Mouse (Mus musculus): ENCODE results near the gene Klhl41.
"Not testable (repeated sequence)": the region's sequence is repeated elsewhere in the genome, so short reads cannot be mapped to it uniquely, and the experiment has no call there.

Gene Klhl41

GRCm38 (mm10) chr2:69669853-69670252 is at the start of gene Klhl41:
Gene Klhl41, plus strand, starts transcription at chr2:69670120.
- DNase-seq (ENCODE audit: low spot score in 2 of 2) = no peak

GRCm38 (mm10) chr2:69629215-69629614 is 40.7 kb upstream of the Klhl41 start:
- no peak for DNase-seq (ENCODE audit: low spot score in 2 of 2)

- DNase-seq (ENCODE audit: low spot score in 2 of 2) = no peak
Observed at GRCm38 (mm10) chr2:69629914-69630313, 40.0 kb upstream of the Klhl41 start.

DNA sequence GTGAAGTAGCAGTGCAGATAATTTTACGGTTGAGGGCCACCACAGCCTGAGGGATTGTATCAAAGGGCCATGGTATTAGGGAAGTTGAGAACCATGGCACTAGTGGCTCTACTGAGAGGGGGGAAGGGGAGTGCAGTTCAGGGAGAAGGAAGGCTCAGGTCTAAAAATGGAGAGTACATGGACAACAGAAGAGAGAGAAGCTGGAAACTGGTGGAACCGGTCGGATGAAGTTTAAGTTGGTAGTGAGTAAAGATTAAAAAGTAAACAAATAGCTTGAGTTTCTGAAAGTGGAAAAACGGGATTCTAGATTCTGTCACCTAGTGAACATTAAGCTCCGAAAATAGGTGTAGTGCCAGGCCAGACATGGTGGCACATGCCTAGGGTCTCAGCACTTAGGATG is 39.1 kb upstream of the Klhl41 start:
- DNase-seq (ENCODE audit: low spot score in 2 of 2) = no peak

DNA sequence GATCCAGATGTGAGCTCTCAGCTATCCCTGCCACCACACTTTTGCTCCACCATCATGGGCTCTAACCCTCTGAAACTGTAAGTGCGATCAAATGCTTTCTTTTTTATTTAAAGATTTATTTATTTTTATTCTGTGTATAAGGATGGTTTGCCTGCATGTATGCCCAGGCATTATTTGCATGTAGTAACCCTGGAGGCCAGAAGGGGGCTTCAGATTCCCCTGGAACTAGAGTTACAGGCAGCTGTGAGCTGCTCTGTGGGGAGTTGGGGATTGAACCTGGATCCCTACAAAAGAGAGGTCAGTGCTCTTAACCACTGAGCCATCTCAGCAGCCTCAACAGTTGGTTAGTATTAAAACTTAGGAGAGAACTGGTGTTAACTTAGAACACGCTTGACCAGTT is 38.5 kb upstream of the Klhl41 start:
- no peak for DNase-seq (ENCODE audit: low spot score in 2 of 2)

- DNase-seq (ENCODE audit: low spot score in 2 of 2) = no peak
Observed at GRCm38 (mm10) chr2:69635064-69635701, 34.7 kb upstream of the Klhl41 start.

DNA sequence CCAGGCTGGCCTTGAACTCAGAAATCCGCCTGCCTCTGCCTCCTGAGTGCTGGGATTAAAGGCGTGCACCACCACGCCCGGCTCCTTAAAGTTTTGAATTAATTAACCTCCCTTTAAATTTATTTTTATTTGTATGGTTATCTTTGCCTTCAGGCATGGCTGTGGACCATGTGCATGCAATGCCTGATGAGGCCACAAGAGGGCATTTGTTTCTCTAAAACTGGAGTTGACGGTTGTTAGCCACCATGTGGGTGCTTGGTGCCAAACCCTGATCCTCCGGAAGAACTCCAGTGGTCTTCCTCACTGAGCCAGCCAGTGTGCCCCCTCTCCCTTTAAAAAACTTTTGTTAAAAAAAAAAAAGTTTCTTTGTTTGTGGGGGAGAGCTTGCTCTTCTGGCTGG is 34.1 kb upstream of the Klhl41 start:
- DNase-seq (ENCODE audit: low spot score in 2 of 2) = peak in 1 of 2 experiments; percentile 67

DNA sequence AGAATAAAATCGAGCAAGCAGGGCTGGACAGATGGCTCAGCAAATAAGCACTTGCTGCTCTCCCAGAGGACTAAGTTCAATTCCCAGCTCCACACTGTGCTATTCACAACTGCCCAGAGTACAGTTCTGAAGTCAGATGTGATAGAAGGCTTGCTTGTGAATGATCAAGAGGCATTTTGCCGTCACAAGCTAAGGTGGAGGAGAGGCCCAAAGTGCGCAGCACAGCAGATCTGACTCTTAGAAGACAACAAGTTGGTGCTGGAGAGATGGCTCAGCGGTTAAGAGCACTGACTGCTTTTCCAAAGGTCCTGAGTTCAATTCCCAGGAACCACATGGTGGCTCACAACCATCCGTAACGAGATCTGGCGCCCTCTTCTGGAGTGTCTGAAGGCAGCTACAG is 31.9 kb upstream of the Klhl41 start:
- DNase-seq (ENCODE audit: low spot score in 2 of 2) = not testable (repeated sequence)

GRCm38 (mm10) chr2:69640100-69640499 is 29.8 kb upstream of the Klhl41 start:
- DNase-seq (ENCODE audit: low spot score in 2 of 2) = no peak

GRCm38 (mm10) chr2:69644968-69645617 is 24.8 kb upstream of the Klhl41 start:
- no peak for DNase-seq (ENCODE audit: low spot score in 2 of 2)

DNA sequence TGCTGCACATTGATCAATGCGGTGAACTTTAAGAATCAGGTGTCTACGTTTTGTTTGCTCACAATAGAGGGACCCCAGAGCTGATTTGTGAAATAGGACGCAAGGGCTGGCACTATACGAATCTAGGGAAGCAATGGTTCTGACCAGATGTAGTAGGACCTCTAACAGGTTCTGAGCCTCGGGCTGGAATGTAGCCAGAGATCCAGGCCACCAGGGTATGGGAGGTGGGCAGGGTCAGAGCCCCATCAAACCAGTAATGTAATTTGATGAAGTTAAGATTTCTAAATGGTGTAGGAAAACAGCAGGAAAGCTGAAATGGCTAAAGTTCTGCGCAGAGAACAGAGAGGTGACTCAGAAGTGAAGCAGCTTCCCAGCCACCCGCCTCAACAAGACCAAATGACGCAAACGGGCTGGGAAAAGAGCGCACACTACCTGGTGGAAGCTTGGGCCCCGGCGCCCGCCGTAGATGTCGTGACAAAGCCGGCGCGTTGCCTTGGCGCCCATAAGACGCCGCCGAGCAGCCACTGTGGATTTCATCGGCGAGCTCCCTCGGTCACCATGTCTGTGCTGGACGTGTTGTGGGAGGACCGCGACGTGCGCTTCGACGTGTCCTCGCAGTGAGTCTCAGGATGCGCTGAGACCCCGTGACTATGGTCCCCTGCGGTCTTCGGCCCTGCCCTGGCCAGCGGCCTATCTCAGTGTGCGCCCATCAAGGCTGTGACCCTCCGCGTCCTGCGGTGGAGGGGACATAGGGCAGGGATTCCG is 23.0 kb upstream of the Klhl41 start, which contains the start of gene Bbs5:
Gene Bbs5, plus strand, starts transcription at position 446 of the 765 bp plus-strand sequence.
- DNase-seq (ENCODE audit: low spot score in 2 of 2) = peak; percentile 85 to 90

DNA sequence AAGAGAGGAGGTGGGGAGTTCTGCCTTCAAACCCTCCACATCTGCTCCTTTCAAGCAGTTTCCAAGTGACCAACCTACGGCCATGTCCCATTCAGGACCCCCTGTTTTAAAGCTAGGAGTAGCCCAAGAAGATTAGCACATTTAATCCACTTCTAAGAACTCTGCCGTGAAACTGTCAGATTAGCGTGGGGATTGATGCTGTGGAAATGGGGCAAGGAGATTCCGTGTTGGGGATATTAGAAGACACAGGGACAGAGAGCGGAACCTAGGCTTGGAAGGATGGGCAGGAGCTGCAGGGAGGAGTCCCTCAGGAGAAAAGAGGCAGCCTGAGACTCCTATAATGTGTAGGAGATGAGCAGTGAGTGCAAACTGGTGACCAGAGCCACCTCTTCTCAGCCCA is 20.2 kb upstream of the Klhl41 start:
- no peak for DNase-seq (ENCODE audit: low spot score in 2 of 2)

DNA sequence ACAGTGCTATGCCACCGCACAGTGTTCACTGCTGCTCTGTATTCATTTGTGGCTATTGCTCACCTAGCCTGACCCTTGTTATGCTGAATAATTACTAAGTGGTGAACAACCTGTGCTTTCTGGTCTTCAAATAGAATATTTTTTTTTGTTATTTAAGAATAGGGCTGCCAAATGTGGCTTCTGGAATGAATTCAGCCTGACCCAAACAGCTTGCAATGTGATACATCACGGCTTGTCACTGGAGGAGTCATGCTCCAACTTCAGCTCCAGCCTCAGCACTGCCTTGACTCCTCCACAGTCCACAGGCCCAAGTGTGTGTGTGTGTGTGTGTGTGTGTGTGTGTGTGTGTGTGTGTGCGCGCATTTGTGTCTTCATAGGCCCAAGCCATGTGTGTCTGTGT is 10.6 kb upstream of the Klhl41 start:
- DNase-seq (ENCODE audit: low spot score in 2 of 2) = no peak

- no peak for DNase-seq (ENCODE audit: low spot score in 2 of 2)
Observed at GRCm38 (mm10) chr2:69663827-69664476, 6.0 kb upstream of the Klhl41 start.

GRCm38 (mm10) chr2:69667656-69668055 is 2.3 kb upstream of the Klhl41 start:
- no peak for DNase-seq (ENCODE audit: low spot score in 2 of 2)

DNA sequence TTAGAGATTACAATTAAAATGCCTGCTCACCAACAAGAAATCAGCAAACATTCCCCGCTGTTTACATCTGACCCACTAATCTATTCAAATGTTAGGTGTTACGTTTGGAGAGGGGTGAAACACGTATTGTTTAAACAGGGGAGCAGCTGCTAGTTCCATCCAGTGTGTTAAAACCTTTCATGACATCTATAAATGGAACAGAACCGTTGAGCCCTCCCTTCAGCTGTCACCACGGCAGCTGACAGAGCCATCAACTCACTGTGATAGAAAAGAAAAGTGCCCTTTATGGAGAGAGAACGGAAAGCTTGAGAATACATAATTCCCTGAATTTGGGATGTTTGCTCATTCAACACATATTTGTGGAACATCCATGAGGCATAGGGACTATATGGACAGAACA is 1.5 kb upstream of the Klhl41 start:
- no peak for DNase-seq (ENCODE audit: low spot score in 2 of 2)

GRCm38 (mm10) chr2:69673723-69674122 is 3.8 kb downstream of the Klhl41 start:
- DNase-seq (ENCODE audit: low spot score in 2 of 2) = no peak

DNA sequence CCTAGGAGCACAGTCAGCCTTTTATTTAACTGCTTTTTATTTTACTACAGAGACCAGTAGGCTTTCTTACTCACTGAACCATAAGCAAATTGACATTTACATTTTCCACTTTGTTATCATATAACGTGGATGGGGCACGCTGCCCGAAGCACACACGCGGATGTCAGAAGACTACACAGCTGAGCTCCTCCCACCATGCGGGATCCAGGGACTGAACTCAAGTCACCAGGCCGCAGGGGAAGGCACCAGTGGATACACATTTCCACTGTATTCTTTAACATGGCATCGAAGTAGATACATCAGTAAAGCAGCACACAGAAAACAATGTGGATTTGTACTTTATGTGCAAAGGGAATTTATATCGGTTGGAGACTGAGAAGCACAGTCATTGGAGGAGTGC is 5.3 kb downstream of the Klhl41 start:
- DNase-seq (ENCODE audit: low spot score in 2 of 2) = no peak

- no peak for DNase-seq (ENCODE audit: low spot score in 2 of 2)
Observed at GRCm38 (mm10) chr2:69676713-69677112, 6.8 kb downstream of the Klhl41 start.

DNA sequence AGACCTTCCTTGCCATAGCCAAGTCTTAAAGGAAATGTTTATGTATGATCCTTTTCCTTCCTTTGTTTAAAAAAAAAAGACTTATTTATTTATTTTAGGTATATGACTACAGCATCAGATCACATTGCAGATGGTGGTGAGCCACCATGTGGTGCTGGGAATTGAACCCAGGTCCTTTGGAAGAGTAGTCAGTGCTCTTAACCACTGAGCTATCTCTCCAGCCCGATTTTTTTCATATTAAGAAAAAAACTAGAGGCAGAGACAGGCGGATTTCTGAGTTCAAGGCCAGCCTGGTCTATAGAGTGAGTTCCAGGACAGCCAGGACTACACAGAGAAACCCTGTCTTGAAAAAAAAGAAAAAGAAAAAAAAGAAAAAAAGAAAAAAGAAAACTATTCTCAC is 7.3 kb downstream of the Klhl41 start:
- not testable (repeated sequence) for DNase-seq (ENCODE audit: low spot score in 2 of 2)

DNA sequence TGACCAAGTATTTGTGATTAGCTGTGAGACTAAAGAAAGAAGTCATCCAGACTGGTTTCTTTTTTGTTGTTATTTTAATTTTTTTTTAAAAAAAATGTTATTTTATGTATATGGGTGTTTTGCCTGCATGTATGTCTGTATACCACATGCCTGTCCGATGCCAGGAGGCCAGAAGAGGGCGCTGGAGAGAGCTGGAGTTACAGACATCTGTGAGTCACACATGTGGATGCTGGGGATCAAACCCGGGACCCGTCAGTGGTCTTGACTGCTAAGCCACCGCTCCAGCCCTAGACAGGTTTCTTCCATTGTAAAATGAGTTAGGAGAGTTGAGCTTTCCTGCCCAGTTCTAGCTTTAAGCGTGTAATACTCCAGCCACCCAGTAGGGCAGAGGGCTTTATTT is 10.1 kb downstream of the Klhl41 start:
- no peak for DNase-seq (ENCODE audit: low spot score in 2 of 2)

GRCm38 (mm10) chr2:69681931-69682330 is 12.0 kb downstream of the Klhl41 start:
- no peak for DNase-seq (ENCODE audit: low spot score in 2 of 2)

All from urinary bladder, postnatal 4 days (tissue).